Comparison of ENCODE assay signal across 19 mouse cellular contexts in the genomic region with DNA sequence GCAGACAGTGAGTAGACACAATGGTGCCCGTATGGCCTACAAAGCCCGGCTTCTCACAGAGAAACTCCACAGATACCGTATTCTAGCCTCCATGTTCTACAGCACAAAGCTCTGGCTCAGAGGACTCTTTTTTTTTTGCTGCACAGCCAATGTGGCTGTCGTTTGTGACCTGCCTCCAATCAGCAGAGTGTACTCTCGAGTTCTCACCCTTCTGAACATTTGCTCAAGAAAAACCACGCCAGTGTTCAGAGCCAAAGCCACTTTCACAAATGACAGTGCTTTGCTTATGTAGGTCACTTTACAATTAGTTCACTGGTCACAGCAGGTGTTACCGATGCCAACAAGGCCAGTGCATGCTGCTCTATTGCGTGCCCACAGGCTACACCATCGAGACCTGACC.
A peak's percentile ranks its signal among the peaks of the same experiment; 100 is the strongest.
DNase-seq lines count a peak whose midpoint lies in the region; ATAC-seq and TF ChIP-seq lines count a peak whose summit lies in the region.
"Had no signal": no experiment of that assay in that cellular context is flagged by ENCODE, and none has a peak within 500 bp of the region (broad histone marks: within the 10 kb centered on the region; RNA-seq: fewer than 3 reads in every experiment).

No protein-coding gene starts in this region.

- H3K9ac ChIP-seq in heart, adult 2 months (ENCODE audit: low read depth, low read length), result no peak overlapping the region
- no peak overlapping the region for H3K9ac ChIP-seq in heart, embryonic 11.5 days (ENCODE audit: low read depth, low read length)
- no peak overlapping the region for H3K9ac ChIP-seq in midbrain, postnatal 0 days (replicated peaks; ENCODE audit: low read length, poor library complexity, severe bottlenecking)
- H3K9ac ChIP-seq: embryonic facial prominence, embryonic 13.5 days; forebrain, postnatal 0 days; hindbrain, embryonic 15.5 days; limb, embryonic 15.5 days had no signal

- H3K27ac ChIP-seq in heart, adult 2 months, result peak overlapping the region; percentile 84
- H3K27ac ChIP-seq in heart, embryonic 11.5 days (ENCODE audit: low read depth, low read length), result no peak overlapping the region
- H3K27ac ChIP-seq in midbrain, postnatal 0 days (ENCODE audit: low read depth, low read length), result no peak overlapping the region
- no peak overlapping the region for H3K27ac ChIP-seq in midbrain, embryonic 10.5 days (replicated peaks)
- no peak overlapping the region for H3K27ac ChIP-seq in limb, embryonic 10.5 days
- H3K27ac ChIP-seq: embryonic facial prominence, embryonic 13.5 days; hindbrain, embryonic 15.5 days; limb, embryonic 15.5 days had no signal

- intact Hi-C loops in heart, adult 2 months (cut with DNase I), result no loop called here

- no peaks in the 10 kb centered on the region for H3K27me3 ChIP-seq in heart, adult 2 months (ENCODE audit: control insufficient read depth, insufficient read depth, low read length)
- H3K27me3 ChIP-seq in heart, embryonic 11.5 days (ENCODE audit: control insufficient read depth, insufficient read depth, low read length), result no peaks in the 10 kb centered on the region
- no peaks in the 10 kb centered on the region for H3K27me3 ChIP-seq in midbrain, postnatal 0 days (ENCODE audit: insufficient read depth, low read length)
- H3K27me3 ChIP-seq in midbrain, embryonic 10.5 days (ENCODE audit: low read depth, poor library complexity, severe bottlenecking), result no peaks in the 10 kb centered on the region
- H3K27me3 ChIP-seq in limb, embryonic 10.5 days (ENCODE audit: low read depth, poor library complexity, severe bottlenecking), result no peaks in the 10 kb centered on the region
- H3K27me3 ChIP-seq: embryonic facial prominence, embryonic 13.5 days; hindbrain, embryonic 15.5 days; limb, embryonic 15.5 days; megakaryocyte, embryonic 14.5 days had no signal

- TF ChIP-seq CTCF in heart, adult 2 months (IDR thresholded peaks at IDR 0.05), result no peak
- no peak for TF ChIP-seq CTCF in midbrain, postnatal 0 days (IDR thresholded peaks at IDR 0.05)

- H3K36me3 ChIP-seq in heart, adult 2 months (ENCODE audit: control insufficient read depth, insufficient read depth, low read length), result peaks cover 10% of the 10 kb centered on the region
- 0 out of 2 replicates have a peak, but pooled peaks cover 2% of the 10 kb centered on the region for H3K36me3 ChIP-seq in heart, embryonic 11.5 days (ENCODE audit: control insufficient read depth, insufficient read depth, low read length)
- H3K36me3 ChIP-seq in midbrain, postnatal 0 days (ENCODE audit: insufficient read depth, low read length), result no peaks in the 10 kb centered on the region
- peaks cover 3% of the 10 kb centered on the region; the same call in 1 of the 2 replicates for H3K36me3 ChIP-seq in midbrain, embryonic 10.5 days
- 0 out of 2 replicates have a peak, but pooled peaks cover 2% of the 10 kb centered on the region for H3K36me3 ChIP-seq in limb, embryonic 10.5 days

- WGBS in heart, adult 2 months, result 68% methylated on average over 9 of the region's 9 CpGs
- 85% methylated on average over 9 of the region's 9 CpGs for WGBS in heart, embryonic 11.5 days (ENCODE audit: insufficient replicate concordance)
- 75% methylated on average over 9 of the region's 9 CpGs for WGBS in midbrain, postnatal 0 days
- WGBS in midbrain, embryonic 10.5 days, result 91% methylated on average over 9 of the region's 9 CpGs
- 88% methylated on average over 9 of the region's 9 CpGs for WGBS in limb, embryonic 10.5 days

- H3K4me3 ChIP-seq in heart, adult 2 months, result no peak overlapping the region
- no peak overlapping the region for H3K4me3 ChIP-seq in heart, embryonic 11.5 days (ENCODE audit: low read depth, low read length)
- no peak overlapping the region for H3K4me3 ChIP-seq in midbrain, postnatal 0 days (ENCODE audit: low read depth, low read length)
- H3K4me3 ChIP-seq in midbrain, embryonic 10.5 days, result no peak overlapping the region
- no peak overlapping the region for H3K4me3 ChIP-seq in limb, embryonic 10.5 days
- H3K4me3 ChIP-seq: embryonic facial prominence, embryonic 13.5 days; hindbrain, embryonic 15.5 days; limb, embryonic 15.5 days; megakaryocyte, embryonic 14.5 days had no signal

- H3K9me3 ChIP-seq in heart, embryonic 11.5 days (replicated peaks; ENCODE audit: control insufficient read depth, low read length), result no peaks in the 10 kb centered on the region
- H3K9me3 ChIP-seq in midbrain, postnatal 0 days (ENCODE audit: low read length), result no peaks in the 10 kb centered on the region
- no peaks in the 10 kb centered on the region for H3K9me3 ChIP-seq in midbrain, embryonic 10.5 days (replicated peaks)
- no peaks in the 10 kb centered on the region for H3K9me3 ChIP-seq in limb, embryonic 10.5 days (replicated peaks)
- H3K9me3 ChIP-seq: embryonic facial prominence, embryonic 13.5 days; hindbrain, embryonic 15.5 days; limb, embryonic 15.5 days; megakaryocyte, embryonic 14.5 days had no signal

- H3K79me2 ChIP-seq in heart, adult 2 months (replicated peaks; ENCODE audit: control insufficient read depth, insufficient read depth, low read length), result no peaks in the 10 kb centered on the region

- no peak for ATAC-seq in heart, embryonic 11.5 days (replicated peaks; ENCODE audit: insufficient number of reproducible peaks, low FRiP score, low TSS enrichment)
- no peak for ATAC-seq in midbrain, postnatal 0 days (ENCODE audit: low FRiP score)
- ATAC-seq: forebrain, postnatal 0 days; midbrain, embryonic 16.5 days had no signal

- no peak for TF ChIP-seq POLR2A in heart, adult 2 months (IDR thresholded peaks at IDR 0.05; ENCODE audit: insufficient read depth, low read depth, low read length)

- DNase-seq in heart, adult 2 months, result no peak
- peak; percentile 50 for DNase-seq in midbrain, postnatal 0 days (ENCODE audit: low spot score)
- no peak for DNase-seq in midbrain, embryonic 10.5 days (ENCODE audit: low spot score)
- DNase-seq in cerebellum, postnatal 10 days, result peak; percentile 89 to 90
- no peak for DNase-seq in spleen, postnatal 14 days (ENCODE audit: low spot score in 2 of 2)
- DNase-seq in limb, embryonic 10.5 days (ENCODE audit: low spot score), result no peak
- DNase-seq: adrenal gland, postnatal 10 days; forebrain, postnatal 0 days; kidney, adult 11 months; kidney, postnatal 25 days; layer of hippocampus, adult 9-11 months; lung, postnatal 14 days; thymus, postnatal 25 days had no signal

- no peak overlapping the region for H3K4me2 ChIP-seq in heart, embryonic 11.5 days
- H3K4me2 ChIP-seq in midbrain, postnatal 0 days (ENCODE audit: low read depth, low read length, poor library complexity, severe bottlenecking), result no peak overlapping the region
- H3K4me2 ChIP-seq: embryonic facial prominence, embryonic 13.5 days; hindbrain, embryonic 15.5 days; limb, embryonic 15.5 days had no signal

- H3K4me1 ChIP-seq in heart, adult 2 months (ENCODE audit: control insufficient read depth, insufficient read depth, low read length), result peaks cover 3% of the 10 kb centered on the region; the same call in 1 of the 2 replicates
- H3K4me1 ChIP-seq in heart, embryonic 11.5 days (ENCODE audit: control insufficient read depth, insufficient read depth, low read length), result peaks cover 14% of the 10 kb centered on the region
- no peaks in the 10 kb centered on the region for H3K4me1 ChIP-seq in midbrain, postnatal 0 days (ENCODE audit: insufficient read depth, low read length)
- H3K4me1 ChIP-seq in midbrain, embryonic 10.5 days, result 0 out of 2 replicates have a peak, but pooled peaks cover 3% of the 10 kb centered on the region
- H3K4me1 ChIP-seq in limb, embryonic 10.5 days, result 0 out of 2 replicates have a peak, but pooled peaks cover 7% of the 10 kb centered on the region
- H3K4me1 ChIP-seq: limb, embryonic 15.5 days had no signal

- TF ChIP-seq EP300 in heart, adult 2 months (IDR thresholded peaks at IDR 0.05; ENCODE audit: insufficient read depth, low read depth, low read length), result no peak

Comparison
In these comparisons a context has a peak if more than half of its experiments do, and no peak if none do; other contexts are left out.
1. DNase-seq: peak in midbrain, postnatal 0 days (single experiment) and cerebellum, postnatal 10 days (2 of 2); none in heart, adult 2 months (0 of 2), midbrain, embryonic 10.5 days (single experiment), spleen, postnatal 14 days (0 of 2) and limb, embryonic 10.5 days (single experiment).